Mouse (Mus musculus) heart, adult 2 months (tissue): ENCODE data around the gene Mettl8. TPM values are rescaled to one million over a fixed set of nuclear protein-coding genes. Genes with fewer than 3 reads are reported as not detected.

ENCODE experiments used
- DNase-seq, 2 experiments: peaks; one replicate each; pipeline ENCODE4 v3.0.0; 2021
- H3K27ac ChIP-seq: fragments of 200-600 bp; 2 replicates; pipeline ENCODE4 v1.8.1; 2022
- H3K27me3 ChIP-seq: fragments of 200-500 bp; 2 replicates; pipeline ENCODE4 v1.6.1; 2012; ENCODE audit warnings: mild to moderate bottlenecking, low read length, inconsistent platforms, mixed read lengths; ENCODE audit not compliant: control insufficient read depth, insufficient read depth
- H3K36me3 ChIP-seq: fragments of 200-500 bp; 2 replicates; pipeline ENCODE4 v1.6.1; 2012; ENCODE audit warnings: low read length, inconsistent platforms; ENCODE audit not compliant: control insufficient read depth, insufficient read depth
- H3K4me1 ChIP-seq: fragments of 200-500 bp; 2 replicates; pipeline ENCODE4 v1.6.1; 2011; ENCODE audit warnings: low read length; ENCODE audit not compliant: control insufficient read depth, insufficient read depth
- H3K4me3 ChIP-seq: fragments of 200-600 bp; 2 replicates; pipeline ENCODE4 v1.8.1; 2022
- H3K79me2 ChIP-seq: fragments of 200-500 bp; replicated peaks from 2 replicates; pipeline ENCODE4 v1.6.1; 2012; ENCODE audit warnings: mild to moderate bottlenecking, inconsistent platforms, low read length, moderate library complexity, mixed read lengths; ENCODE audit not compliant: control insufficient read depth, insufficient read depth
- H3K9ac ChIP-seq: fragments of 200-500 bp; 2 replicates; pipeline ENCODE4 v1.6.1; 2012; ENCODE audit warnings: low read depth, mild to moderate bottlenecking, control low read depth, inconsistent platforms, low read length, mixed read lengths
- CTCF ChIP-seq: fragments of 200-600 bp; IDR thresholded peaks from 2 replicates; pipeline ENCODE4 v1.8.1; 2022; ENCODE audit warnings: antibody characterized with exemption, mild to moderate bottlenecking, moderate library complexity
- EP300 ChIP-seq: fragments of 200-500 bp; IDR thresholded peaks from 2 replicates; pipeline ENCODE4 v1.6.1; 2011; ENCODE audit warnings: low read depth, low read length, control low read depth; ENCODE audit not compliant: insufficient read depth
- POLR2A ChIP-seq: fragments of 200-500 bp; IDR thresholded peaks from 2 replicates; pipeline ENCODE4 v1.6.1; 2011; ENCODE audit warnings: mild to moderate bottlenecking, low read depth, low read length, control low read depth; ENCODE audit not compliant: insufficient read depth
- WGBS: fragments of 180-500 bp; shearing (Covaris S2); methylation state at CpG from one replicate; pipeline ENCODE4 v1.1.7; 2018; 5-methylcytosine and 5-hydroxymethylcytosine counted together
- intact Hi-C: fragments of 180-260 bp; cut with DNase I; formaldehyde crosslinking; loops from one replicate; pipeline ENCODE4 v1.15.1; 2025
- polyA plus RNA-seq: library from polyadenylated mRNA; depleted of rRNA; stranded (reverse); fragments of >200 nt; gene quantifications from 2 replicates; pipeline ENCODE4 v1.2.3, GENCODE M21; 2012
- total RNA-seq, 2 experiments: library from RNA; stranded (reverse); gene quantifications; 2 replicates each; pipeline ENCODE4 v1.2.3; 2021

Gene Mettl8
- total and polyA plus RNA-seq, 3 experiments, result 3.2 to 4.6 (median 4.3) TPM

GRCm38 (mm10) chr2:71046151-71046550 lies 9.2 kb downstream of the Mettl8 start:
- intact Hi-C loops, result no loop called here
- Histone ChIP-seq H3K4me3 (no peak overlapping the region), H3K36me3 (no peaks in the 10 kb centered on the region), H3K4me1 (no peaks in the 10 kb centered on the region), H3K27me3 (no peaks in the 10 kb centered on the region), H3K9ac (no peak overlapping the region), H3K79me2 (no peaks in the 10 kb centered on the region), H3K27ac (no peak overlapping the region)
- 66% methylated on average over 6 of the region's 6 CpGs for WGBS
- DNase-seq, result no peak
- TF ChIP-seq EP300, result no peak
- no peak for TF ChIP-seq CTCF
- no peak for TF ChIP-seq POLR2A

DNA sequence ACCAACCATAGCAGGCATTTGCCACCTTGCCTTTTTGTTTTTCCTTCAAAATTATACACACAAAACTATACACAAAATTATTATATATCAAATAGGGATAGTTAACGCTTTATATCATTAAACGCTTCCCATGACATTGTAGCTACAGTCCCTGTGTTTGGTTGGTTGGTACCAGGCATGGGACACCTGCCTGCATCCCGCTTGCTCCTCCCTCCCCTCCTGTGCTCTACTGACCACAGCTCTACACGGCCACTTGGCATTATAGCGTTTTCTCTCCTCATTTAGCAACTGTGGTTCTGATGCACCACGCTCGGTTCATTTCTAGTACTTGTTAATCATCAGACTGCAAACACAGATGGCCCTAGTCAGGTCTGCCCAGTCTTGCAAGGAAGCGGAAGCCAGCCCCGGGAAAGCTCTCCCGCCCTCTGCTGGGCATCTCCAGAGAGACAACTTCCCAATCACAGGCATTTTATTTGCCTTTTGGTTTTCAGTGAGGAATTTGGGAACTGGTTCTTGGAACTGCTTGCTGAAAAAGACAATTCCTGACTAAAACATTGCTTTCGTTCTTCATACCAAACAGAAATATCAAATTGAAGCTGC lies 15.8 kb downstream of the Mettl8 start:
- TF ChIP-seq CTCF (peak; percentile 97), POLR2A (no peak), EP300 (peak; percentile 47; the same call in 1 of the 2 replicates)

DNA sequence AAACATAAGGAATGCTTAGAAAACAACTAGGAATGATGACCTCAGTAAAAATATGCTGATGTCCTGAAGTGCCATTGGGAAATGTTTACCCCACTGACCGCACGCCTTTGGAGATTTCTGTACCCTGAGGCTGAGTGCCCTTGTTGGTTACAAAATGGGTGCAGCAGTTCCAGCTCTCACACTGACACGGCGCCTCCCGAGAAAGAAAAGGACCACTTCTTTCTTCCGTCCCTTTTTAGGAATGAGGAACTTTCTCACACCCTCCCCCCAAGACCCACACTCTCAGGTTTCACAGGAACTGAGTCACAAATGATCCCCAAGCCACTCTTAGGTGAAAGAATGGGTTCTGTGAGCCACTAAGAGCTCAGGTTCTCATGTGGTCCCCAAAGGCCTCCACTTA lies 17.9 kb downstream of the Mettl8 start:
- H3K4me1 ChIP-seq, result peaks cover 3% of the 10 kb centered on the region
- DNase-seq, result no peak
- TF ChIP-seq EP300, result no peak
- TF ChIP-seq CTCF, result no peak
- TF ChIP-seq POLR2A, result no peak
- no peaks in the 10 kb centered on the region for H3K36me3 ChIP-seq
- no peaks in the 10 kb centered on the region for H3K79me2 ChIP-seq
- H3K27ac ChIP-seq, result no peak overlapping the region
- no peaks in the 10 kb centered on the region for H3K27me3 ChIP-seq
- no peak overlapping the region for H3K4me3 ChIP-seq
- WGBS, result 86% methylated on average over 6 of the region's 6 CpGs
- intact Hi-C loops, result loop anchor here (5.0 kb wide), 2 partner anchors 45 to 215 kb away; no protein-coding TSS in a partner anchor
- no peak overlapping the region for H3K9ac ChIP-seq

More for the DNA sequence above, 15.8 kb downstream of the Mettl8 start:
- intact Hi-C loops, result loop anchor here (2.0 to 5.0 kb wide), 4 partner anchors 47 to 335 kb away; no protein-coding TSS in a partner anchor
- Histone ChIP-seq H3K9ac (no peak overlapping the region), H3K4me1 (peaks cover 1% of the 10 kb centered on the region), H3K36me3 (no peaks in the 10 kb centered on the region), H3K27me3 (no peaks in the 10 kb centered on the region), H3K4me3 (no peak overlapping the region), H3K79me2 (no peaks in the 10 kb centered on the region), H3K27ac (no peak overlapping the region)
- DNase-seq, result peak; percentile 76 to 84
- 34% methylated on average over 11 of the region's 11 CpGs for WGBS

DNA sequence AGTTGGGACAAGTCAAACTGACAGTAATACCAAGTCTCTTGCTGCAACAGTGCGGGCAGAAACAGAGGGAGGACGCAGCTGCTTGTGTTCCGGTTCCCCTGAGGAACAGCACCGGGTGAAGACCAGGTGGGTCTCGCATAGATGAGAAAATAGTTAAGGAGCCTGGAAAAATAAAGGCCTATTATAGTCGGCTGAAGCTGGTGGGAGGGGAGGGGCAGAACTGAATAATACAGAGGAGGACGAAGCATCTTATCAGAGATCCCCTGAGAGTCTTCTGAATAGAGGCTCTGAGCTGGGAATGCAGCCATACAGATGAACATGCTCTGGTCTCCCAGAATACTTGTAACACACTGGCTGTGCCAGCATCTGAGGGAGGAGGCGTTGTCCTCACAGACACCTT lies 21.4 kb downstream of the Mettl8 start:
- peak overlapping the region; percentile 65 for H3K27ac ChIP-seq
- no peaks in the 10 kb centered on the region for H3K79me2 ChIP-seq
- TF ChIP-seq EP300, result no peak
- no peak for TF ChIP-seq CTCF
- TF ChIP-seq POLR2A, result no peak
- peaks cover 2% of the 10 kb centered on the region; the same call in 1 of the 2 replicates for H3K4me1 ChIP-seq
- WGBS, result 18% methylated on average over 8 of the region's 8 CpGs
- no peak overlapping the region for H3K4me3 ChIP-seq
- H3K9ac ChIP-seq, result no peak overlapping the region
- H3K27me3 ChIP-seq, result no peaks in the 10 kb centered on the region
- intact Hi-C loops, result no loop called here
- H3K36me3 ChIP-seq, result no peaks in the 10 kb centered on the region
- DNase-seq, result peak; percentile 31 to 57

DNA sequence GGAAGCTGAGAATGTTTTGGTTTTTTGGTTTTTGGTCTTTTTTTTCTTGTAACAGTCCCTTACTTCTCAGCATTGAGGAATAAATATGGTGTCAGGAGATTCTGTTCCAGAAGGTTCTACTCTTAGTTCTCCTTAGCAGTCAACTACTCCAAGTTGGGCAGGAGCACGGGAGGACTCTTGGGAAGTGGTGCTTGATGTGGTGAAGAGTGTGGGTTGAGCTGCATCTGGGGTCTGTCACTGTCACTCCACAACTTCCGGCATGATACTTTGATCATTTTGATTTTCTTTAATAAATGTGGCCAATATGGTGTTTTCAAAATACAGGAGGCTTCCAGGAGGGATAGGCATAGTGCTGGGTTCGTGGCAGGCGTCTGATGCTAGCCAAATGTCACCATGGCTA lies 22.4 kb downstream of the Mettl8 start:
- intact Hi-C loops, result no loop called here

GRCm38 (mm10) chr2:71031973-71032794 lies 23.2 kb downstream of the Mettl8 start:
- H3K36me3 ChIP-seq, result no peaks in the 10 kb centered on the region
- H3K9ac ChIP-seq, result no peak overlapping the region
- 84% methylated on average over 18 of the region's 18 CpGs for WGBS
- no peak overlapping the region for H3K27ac ChIP-seq
- H3K4me1 ChIP-seq, result peaks cover 2% of the 10 kb centered on the region
- H3K4me3 ChIP-seq, result no peak overlapping the region
- TF ChIP-seq CTCF (no peak), EP300 (no peak), POLR2A (no peak)
- no peaks in the 10 kb centered on the region for H3K27me3 ChIP-seq
- intact Hi-C loops, result no loop called here
- H3K79me2 ChIP-seq, result no peaks in the 10 kb centered on the region
- DNase-seq, result peak in 1 of 2 experiments; percentile 24

More for the DNA sequence above, 22.4 kb downstream of the Mettl8 start:
- no peak overlapping the region for H3K27ac ChIP-seq
- WGBS, result 90% methylated on average over 4 of the region's 4 CpGs
- H3K9ac ChIP-seq, result no peak overlapping the region
- DNase-seq, result no peak
- no peak overlapping the region for H3K4me3 ChIP-seq
- H3K4me1 ChIP-seq, result peaks cover 2% of the 10 kb centered on the region; the same call in 1 of the 2 replicates
- TF ChIP-seq POLR2A (no peak), CTCF (no peak), EP300 (no peak)
- H3K27me3 ChIP-seq, result no peaks in the 10 kb centered on the region
- H3K36me3 ChIP-seq, result no peaks in the 10 kb centered on the region
- H3K79me2 ChIP-seq, result no peaks in the 10 kb centered on the region
